Mouse (Mus musculus): Measurements from ENCODE around the gene Kif26a.

Kif26a gene

DNA sequence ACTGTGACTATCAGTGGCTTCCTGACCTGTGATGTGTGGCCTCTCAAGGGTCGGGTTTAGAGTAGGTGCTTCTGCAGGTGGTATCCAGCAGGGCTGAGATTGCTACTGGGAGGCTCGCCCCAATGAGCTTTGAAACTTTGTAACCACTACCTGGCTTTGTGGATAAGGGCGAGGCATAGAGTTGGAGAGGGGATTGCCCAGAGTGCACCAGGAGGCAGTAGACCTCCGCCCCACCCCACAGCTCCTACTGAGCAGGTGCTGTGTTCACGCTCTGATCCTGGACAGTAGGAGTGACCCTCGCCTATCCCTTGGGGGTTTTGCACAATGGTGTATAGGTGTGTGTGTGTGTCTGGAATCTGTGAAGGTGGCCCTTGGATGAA, 18.8 kb downstream of the Kif26a start:
- no peak for DNase-seq (ENCODE audit: low spot score)

- DNase-seq (ENCODE audit: low spot score) = no peak
Observed at GRCm38 (mm10) chr12:112169240-112169639, 23.2 kb downstream of the Kif26a start.

DNA sequence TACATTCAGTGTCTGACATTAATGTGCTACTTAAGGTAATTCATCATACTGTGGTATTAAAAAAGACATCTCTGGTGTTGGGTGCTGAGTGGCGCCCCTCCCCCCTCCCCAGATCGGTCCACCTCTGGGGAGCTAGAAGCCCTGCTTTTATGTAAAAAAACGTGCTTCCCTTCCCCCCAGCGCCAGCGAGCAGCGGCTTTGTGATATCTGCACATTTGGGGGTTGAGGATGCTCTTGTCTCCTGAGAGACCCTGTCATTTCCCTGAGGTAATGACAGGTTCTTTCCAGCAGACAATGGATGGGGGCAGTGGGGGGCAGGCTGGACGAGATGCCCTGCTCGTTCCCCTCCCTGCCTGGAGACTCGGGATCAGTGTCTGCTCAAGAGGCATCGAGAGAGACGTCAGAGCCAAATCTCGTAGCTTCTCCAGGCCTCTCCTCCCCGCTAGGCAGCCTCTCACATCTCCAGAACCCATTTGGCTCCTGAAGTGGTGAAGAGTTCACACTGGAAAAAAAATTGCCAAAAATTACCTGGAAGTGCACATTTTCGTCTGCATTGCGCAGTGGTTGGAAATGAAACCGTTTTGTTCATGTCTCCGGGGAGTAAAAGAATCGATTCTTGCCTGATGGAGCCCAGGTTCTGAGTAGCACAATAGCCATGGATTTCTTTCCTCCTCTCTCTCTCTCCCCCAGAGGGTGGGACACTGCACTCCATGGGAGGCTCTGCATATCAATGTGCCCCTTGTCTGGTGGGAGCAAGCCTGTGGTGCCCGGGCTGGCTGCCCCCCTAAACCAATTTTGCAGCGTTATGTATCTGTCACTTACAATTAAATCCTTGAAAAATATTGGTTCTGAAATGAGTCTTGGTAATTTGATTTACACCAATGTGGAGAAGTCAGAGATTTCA, 24.9 kb downstream of the Kif26a start:
- no peak for DNase-seq (ENCODE audit: low spot score)

DNA sequence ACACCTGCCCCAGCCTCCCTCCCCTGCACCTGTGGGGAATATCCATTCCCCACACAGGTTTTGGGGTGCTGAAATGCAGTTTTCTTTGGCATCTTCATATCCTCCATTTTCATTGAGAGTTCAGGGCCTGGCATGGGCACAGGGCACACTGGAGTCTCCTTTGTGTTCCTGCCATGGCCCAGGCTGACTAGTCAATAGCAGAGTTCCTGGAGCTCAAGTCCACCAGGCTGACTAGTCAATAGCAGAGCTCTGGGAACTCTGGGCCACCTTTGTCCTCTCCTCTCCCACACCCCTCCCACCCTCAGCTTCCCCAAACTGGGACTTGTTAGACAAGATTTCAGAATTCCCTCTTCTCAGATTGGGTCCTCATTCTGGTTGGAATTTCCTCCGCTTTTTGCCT, 25.6 kb downstream of the Kif26a start:
- DNase-seq (ENCODE audit: low spot score) = no peak

GRCm38 (mm10) chr12:112172214-112172613, 26.2 kb downstream of the Kif26a start:
- no peak for DNase-seq (ENCODE audit: low spot score)

GRCm38 (mm10) chr12:112177679-112178078, 31.7 kb downstream of the Kif26a start:
- DNase-seq (ENCODE audit: low spot score) = no peak

- DNase-seq (ENCODE audit: low spot score) = no peak
Observed at GRCm38 (mm10) chr12:112179687-112180086, 33.7 kb downstream of the Kif26a start.

DNA sequence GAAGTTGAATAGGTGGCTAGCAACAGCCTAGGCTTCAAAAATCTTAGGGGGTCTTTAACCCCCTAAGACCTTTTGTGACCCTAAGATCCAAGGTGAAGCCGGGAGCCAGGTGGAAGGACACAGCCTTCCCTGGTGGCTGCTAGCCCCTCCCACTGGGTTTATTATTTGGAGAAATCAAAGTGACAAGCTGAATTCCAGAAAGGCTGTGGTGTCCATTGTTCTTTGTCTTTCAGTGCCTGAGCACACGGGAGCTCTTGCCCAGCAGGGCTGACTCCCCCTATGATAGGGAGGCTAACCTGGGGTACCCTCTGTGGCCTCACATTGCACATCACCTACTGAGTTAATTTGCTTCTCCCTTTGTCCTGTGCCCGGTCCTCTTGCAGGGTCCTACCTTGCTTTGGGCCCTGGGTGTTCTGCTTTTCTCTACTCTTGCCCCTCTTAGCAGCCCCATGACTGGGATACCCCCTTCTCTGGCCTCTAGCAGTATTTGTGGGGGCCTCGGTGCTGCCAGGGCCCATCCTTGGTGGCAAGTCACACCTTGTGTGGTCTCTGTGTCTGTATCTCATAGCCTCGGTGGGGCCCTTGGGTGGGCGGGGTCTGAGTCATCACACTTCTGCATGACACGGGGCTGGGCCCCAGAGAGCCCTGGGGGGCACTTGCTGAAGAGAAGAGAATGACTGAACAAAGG, 36.1 kb downstream of the Kif26a start:
- DNase-seq (ENCODE audit: low spot score) = no peak

DNA sequence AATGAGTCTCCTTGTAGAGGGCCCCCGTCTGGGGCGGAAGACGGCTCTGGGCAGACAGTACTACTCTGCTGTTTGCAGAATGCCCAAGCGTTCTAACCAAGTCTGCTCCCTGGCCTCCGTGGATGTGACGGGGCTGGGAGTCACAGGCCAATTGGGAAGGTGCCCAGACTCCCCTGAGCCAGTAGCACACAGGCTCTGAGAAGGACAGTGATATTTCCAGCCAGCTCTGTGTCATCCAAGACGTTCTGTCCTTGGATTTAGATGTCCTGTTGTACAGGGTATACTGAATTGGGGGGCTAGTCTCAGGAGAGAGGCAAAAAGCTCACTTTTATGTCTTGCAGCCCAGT, 36.6 kb downstream of the Kif26a start:
- no peak for DNase-seq (ENCODE audit: low spot score)

- DNase-seq (ENCODE audit: low spot score) = no peak
Observed at GRCm38 (mm10) chr12:112183675-112184074, 37.7 kb downstream of the Kif26a start.

- DNase-seq (ENCODE audit: low spot score) = no peak
Observed at GRCm38 (mm10) chr12:112184390-112184789, 38.4 kb downstream of the Kif26a start.

GRCm38 (mm10) chr12:112186899-112187298, 40.9 kb downstream of the Kif26a start:
- DNase-seq (ENCODE audit: low spot score) = no peak

DNA sequence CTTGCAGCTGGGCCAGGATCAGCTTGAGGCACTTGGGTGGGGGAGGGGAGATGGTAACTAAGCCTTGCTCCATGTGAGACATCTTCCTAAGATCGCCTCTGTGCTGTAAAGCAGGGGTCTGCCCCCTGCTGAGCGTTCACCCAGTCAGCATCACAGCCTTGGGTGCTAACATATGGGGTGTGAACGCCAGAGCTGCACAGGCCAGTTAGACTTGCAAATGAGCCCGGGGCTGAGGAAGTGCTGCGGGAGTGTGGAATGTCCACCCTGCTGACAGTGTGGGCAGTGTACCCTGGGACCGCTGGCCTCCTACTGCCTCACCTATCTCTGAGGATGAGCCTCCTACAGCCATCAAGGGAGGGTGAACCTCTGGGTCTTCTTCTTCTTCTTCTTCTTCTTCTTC, 45.7 kb downstream of the Kif26a start:
- no peak for DNase-seq (ENCODE audit: low spot score)

- no peak for DNase-seq (ENCODE audit: low spot score)
Observed at GRCm38 (mm10) chr12:112195019-112195418, 49.0 kb downstream of the Kif26a start.

DNA sequence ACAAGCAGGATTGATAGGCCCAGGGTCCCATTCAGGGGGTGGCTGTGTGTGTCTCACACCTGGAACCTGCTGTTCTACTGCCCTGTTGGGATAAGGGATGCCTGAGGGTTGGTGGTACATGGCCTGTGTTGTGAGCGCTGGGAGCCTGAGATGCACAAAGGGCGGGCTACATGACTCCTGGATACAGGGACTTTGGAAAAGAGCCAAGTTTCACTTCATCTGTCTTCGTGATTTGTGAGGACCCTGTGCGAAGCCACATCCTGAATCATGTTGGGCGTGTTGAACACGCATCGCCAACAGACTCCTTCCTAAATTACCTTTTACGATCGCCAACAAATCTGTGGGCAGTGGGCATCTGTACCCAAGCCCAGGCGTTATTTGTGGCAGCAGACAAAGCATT, 50.6 kb downstream of the Kif26a start:
- DNase-seq (ENCODE audit: low spot score) = no peak

DNA sequence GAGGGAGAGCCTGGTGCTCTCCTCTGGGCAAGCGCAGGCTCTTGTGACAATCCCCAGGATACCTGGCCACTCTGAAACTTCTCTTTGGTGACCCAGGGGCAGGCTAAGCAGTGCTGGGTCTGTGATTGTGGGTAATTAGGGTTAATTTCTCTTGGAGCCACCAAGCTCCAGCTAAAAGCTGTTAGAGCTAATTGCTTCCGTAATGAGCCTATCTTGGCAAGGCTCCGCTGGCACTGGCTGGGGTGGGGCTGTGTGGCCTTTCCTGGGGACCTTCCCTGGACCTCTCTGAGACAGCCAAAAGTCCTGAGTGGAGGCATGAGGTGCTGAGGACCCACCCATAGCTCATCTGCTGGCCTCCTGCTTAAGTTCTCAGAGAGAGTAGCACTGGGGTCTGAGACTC, 53.4 kb downstream of the Kif26a start:
- DNase-seq (ENCODE audit: low spot score) = no peak

DNA sequence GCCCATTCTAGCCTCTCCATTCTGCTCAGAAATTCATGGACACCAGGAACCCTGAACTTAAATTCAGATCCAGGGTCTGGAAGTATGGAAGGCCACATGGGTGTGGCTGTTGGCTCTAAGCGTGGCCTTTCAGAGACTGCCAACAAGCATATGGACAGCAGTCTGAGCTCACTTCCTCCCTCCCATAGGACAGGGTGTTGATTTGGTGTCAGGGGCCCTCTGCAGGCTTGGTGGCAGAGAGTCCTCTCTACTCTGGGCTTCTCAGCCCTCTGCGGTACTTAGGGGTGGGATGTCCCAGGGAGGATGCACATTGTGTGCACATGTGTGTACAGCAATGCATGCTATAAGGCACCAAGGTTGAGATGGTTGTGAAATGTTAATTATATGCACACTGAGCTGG, 54.0 kb downstream of the Kif26a start:
- no peak for DNase-seq (ENCODE audit: low spot score)

DNA sequence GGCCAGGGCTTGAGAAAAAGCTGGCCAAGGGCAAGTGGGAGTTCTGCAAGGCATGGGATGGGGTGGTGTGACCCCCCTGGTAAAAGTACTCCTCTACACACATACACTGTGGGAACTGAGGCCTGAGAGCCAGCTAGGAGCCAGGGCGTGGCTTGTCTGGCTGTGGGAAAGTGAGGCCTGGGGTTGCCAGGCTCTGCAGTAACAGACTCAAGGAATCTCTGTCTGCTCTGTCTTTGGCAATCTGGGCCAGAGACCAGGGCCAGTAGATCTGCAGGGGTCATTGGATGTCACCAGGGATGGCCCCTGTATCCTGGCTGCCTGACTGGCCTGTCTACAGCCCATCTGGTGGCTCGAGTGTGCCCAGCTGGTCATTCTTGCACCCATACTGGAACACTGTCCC, 61.2 kb downstream of the Kif26a start:
- no peak for DNase-seq (ENCODE audit: low spot score)

DNA sequence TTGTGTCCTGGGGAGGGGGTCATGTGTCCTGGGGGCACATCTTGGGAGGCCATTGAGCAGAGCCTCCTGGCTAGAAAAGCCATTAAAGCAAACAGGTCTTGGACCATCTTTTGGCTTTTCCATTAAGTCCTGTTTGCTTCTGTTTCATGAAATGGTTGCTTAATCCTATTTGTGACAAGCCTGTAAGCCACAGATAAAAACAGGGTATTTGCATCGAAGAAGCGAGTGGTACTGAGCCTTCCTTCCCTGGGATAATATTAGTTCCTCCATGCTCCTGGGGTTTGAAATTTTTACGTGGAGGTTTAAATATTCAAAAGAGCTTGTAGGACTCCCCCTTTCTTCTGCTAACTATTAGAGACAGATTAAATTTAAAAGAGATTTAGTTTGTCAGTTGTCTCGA, 61.7 kb downstream of the Kif26a start:
- DNase-seq (ENCODE audit: low spot score) = no peak

- no peak for DNase-seq (ENCODE audit: low spot score)
Observed at GRCm38 (mm10) chr12:112210622-112211021, 64.6 kb downstream of the Kif26a start.

DNA sequence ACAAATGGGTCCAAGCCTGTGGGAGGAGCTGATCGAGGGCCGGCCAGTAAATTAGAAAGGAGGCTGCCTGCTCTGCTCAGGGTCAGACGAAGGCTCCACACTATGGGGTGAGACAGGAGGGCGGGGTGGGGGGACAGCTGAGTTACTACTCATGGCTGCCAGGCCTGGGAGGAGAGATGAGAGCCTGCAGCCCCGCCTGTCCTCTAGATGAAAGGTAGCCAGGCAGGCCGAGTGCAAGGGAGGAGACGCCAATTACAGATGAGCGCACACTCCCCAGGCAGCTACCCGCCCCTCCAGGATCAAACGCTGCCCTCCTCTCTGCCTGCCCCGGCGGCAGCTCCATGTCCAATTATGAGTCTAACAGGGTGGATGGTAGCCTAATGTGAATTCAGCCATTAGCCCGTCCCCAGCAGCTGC, 68.4 kb downstream of the Kif26a start:
- no peak for DNase-seq (ENCODE audit: low spot score)

DNA sequence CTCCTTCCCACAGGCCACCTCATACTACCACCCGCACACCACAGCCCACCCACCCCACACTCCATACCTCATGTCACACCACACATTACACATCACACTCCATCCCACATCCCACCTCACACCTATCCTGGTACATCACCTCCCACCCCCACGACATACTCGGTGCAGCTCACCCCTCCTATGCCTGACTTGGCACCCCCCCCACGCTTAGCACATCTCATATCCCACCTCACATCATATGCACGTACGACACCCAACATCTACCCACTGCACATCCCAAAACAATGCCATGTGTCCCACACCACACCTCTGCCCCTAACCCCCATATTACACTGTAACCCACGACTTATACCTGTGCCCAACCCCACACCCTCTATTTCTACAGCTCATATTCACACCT, 69.5 kb downstream of the Kif26a start:
- no peak for DNase-seq (ENCODE audit: low spot score)

GRCm38 (mm10) chr12:112217021-112217420, 71.0 kb downstream of the Kif26a start:
- DNase-seq (ENCODE audit: low spot score) = no peak

DNA sequence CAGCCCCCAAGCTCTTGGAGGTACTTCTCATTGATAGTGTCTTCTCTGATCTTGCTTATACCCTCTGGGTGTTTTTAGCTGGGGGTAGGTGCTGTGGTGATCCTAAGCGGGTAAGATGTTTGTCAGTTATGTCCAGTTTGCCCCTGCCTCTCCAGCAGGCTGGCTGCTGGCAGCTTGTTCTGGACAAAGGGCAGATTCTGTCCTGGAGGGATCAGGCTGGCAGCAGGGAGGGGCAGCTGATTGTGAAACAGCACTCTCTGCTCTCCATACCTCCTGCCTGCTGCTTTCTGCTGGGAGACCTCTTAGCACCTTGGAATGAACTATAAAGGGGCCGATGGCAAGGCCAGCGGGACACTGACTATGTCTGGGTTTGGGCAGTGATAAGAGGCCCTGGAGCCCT, 71.7 kb downstream of the Kif26a start:
- DNase-seq (ENCODE audit: low spot score) = no peak
